15 mouse cellular contexts compared by ENCODE assay signal in the genomic region with DNA sequence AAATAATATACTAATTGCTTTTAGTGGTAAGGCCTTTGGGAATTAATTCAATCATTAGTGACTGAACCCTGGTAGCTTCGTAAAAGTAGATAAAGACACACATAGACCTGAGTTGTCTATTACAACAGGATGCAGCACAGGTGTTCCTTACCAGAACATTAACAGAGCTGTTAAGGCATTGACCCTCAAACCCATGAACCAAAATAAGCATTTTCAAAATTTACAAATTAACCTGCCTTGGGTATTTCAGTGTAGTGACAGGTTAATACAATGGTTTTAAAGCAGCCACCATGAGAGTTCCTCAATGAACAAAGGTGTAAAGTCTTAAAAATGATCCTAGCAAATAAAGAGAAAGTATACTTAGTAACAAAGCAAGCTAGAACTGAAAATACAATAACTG.
"Had no signal": no experiment of that assay in that cellular context is flagged by ENCODE, and none has a peak within 500 bp of the region (broad histone marks: within the 10 kb centered on the region; RNA-seq: fewer than 3 reads in every experiment).

No protein-coding gene starts in this region.

- H3K4me3 ChIP-seq: hindbrain, embryonic 15.5 days; limb, embryonic 15.5 days; midbrain, embryonic 15.5 days; neural tube, embryonic 12.5 days had no signal

- H3K4me1 ChIP-seq: hindbrain, embryonic 15.5 days; midbrain, embryonic 15.5 days; neural tube, embryonic 12.5 days had no signal

- H3K9me3 ChIP-seq: hindbrain, embryonic 15.5 days; limb, embryonic 15.5 days; midbrain, embryonic 15.5 days; neural tube, embryonic 12.5 days had no signal

- H3K36me3 ChIP-seq: hindbrain, embryonic 15.5 days; limb, embryonic 15.5 days; midbrain, embryonic 15.5 days; neural tube, embryonic 12.5 days had no signal

- H3K27ac ChIP-seq: hindbrain, embryonic 15.5 days; midbrain, embryonic 15.5 days; neural tube, embryonic 12.5 days had no signal

- H3K27me3 ChIP-seq: hindbrain, embryonic 15.5 days; limb, embryonic 15.5 days; midbrain, embryonic 15.5 days; neural tube, embryonic 12.5 days had no signal

- ATAC-seq: lung, postnatal 0 days; midbrain, embryonic 15.5 days had no signal

- DNase-seq: kidney, postnatal 14 days; layer of hippocampus, adult 9-11 months; layer of hippocampus, postnatal 36 days; lung, adult 2 months; lung, postnatal 36 days; right cerebral cortex, postnatal 4 days; spleen, adult 18-20 months; thymus, adult 2 months; thymus, postnatal 25 days had no signal

- H3K4me2 ChIP-seq: hindbrain, embryonic 15.5 days; limb, embryonic 15.5 days; midbrain, embryonic 11.5 days; midbrain, embryonic 15.5 days; neural tube, embryonic 12.5 days had no signal

- H3K9ac ChIP-seq: hindbrain, embryonic 15.5 days; limb, embryonic 15.5 days; midbrain, embryonic 15.5 days; neural tube, embryonic 12.5 days had no signal
